Mouse (Mus musculus) left cerebral cortex, postnatal 4 days (tissue): ENCODE results near the gene Lrrc75b. TPM values are rescaled to one million over a fixed set of nuclear protein-coding genes. Genes with fewer than 3 reads are reported as not detected.

Experiments
- DNase-seq: peaks from one replicate; pipeline ENCODE4 v3.0.0-alpha.2; 2022
- intact Hi-C: fragments of 180-260 bp; cut with DNase I; formaldehyde crosslinking; loops from one replicate; pipeline ENCODE4 v1.15.1; 2025
- total RNA-seq, 2 experiments: library from RNA; stranded (reverse); gene quantifications; 2 replicates each; pipeline ENCODE4 v1.2.3; 2021

Gene Lrrc75b
- total RNA-seq: 10 to 100 TPM; 46.4 to 49.0 TPM

DNA sequence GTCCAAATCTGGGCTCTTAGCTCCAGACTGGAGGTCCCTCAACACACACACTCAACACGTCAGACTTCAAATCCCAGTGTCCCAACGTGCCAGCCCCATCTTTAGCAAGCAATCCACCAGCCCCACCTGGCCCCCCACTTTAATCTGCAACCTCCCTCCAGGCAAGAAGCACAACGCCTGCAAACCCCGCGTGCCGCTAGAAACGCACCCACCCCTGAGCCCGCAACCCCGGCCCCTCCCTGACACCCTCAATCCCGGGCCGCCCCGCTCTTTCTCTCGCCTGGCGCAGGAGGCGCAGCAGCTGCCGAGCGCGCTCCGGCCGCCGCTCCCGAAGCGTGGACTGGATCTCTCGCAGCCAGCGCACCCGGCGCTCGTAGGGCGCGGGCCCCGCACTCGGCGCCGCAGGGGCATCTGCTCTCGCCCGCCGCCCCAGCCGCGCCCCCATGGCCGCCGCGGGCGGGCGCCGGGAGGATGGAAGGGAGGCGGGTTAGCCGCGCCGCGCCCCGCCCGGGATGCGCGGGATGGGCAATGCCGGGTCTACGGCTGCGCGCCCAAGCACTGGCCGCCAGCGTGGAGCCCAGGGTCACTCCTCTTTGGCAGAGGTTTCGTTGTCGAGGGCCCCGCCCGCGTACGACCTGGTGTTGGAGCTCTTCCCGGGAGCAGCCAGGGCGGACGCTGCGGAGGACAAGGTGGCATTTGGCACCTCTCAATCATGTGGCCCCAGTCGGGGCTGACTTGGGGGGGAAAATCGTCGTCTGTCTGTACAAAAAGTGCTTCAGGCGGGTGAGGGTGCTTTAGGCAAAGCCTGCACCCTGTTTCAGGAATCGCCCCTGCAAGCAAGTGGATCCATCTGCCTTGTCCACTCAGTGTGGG is at the start of gene Lrrc75b:
Gene Lrrc75b (minus strand): TSS at position 655 of the 873 bp plus-strand sequence.
- peak; percentile 66 for DNase-seq
- intact Hi-C loops: no loop called here

DNA sequence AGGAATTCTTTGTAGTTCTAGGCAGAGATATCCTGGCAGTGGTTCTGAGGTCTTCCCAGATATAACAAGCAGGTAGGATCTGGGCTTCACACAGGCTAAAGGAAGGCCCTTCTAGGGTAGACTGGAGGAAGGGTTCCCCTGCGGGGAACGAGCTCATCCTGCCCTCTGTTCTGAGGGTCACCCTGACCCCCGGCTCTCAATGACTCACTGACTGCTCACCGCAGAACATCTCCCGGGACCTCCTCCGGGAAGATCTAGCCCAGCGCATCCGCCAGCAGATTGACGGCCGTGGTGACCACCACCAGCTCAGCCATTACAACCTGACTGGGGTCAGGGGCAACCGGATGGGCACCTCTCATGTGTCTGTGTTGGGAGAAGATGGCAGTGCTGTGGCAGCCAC is 48.8 kb upstream of the Lrrc75b start:
- intact Hi-C loops: no loop called here

DNA sequence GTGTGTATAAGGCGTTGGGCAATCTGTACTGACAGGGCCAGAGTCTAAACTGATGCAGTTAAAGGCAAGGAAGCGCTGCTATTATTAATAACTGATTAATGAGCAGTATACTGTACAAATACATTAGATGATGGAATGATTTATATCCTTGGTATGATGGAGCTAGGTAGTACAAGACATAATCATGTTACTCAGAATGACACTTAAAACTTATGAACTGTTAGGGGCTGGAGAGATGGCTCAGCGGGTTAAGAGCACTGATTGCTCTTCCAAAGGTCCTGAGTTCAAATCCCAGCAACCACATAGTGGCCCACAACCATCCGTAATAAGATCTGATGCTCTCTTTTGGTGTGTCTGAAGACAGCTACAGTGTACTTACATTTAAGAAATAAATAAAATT is 47.1 kb upstream of the Lrrc75b start:
- intact Hi-C loops: no loop called here
- no peak for DNase-seq

More for the DNA sequence above, 48.8 kb upstream of the Lrrc75b start:
- no peak for DNase-seq

DNA sequence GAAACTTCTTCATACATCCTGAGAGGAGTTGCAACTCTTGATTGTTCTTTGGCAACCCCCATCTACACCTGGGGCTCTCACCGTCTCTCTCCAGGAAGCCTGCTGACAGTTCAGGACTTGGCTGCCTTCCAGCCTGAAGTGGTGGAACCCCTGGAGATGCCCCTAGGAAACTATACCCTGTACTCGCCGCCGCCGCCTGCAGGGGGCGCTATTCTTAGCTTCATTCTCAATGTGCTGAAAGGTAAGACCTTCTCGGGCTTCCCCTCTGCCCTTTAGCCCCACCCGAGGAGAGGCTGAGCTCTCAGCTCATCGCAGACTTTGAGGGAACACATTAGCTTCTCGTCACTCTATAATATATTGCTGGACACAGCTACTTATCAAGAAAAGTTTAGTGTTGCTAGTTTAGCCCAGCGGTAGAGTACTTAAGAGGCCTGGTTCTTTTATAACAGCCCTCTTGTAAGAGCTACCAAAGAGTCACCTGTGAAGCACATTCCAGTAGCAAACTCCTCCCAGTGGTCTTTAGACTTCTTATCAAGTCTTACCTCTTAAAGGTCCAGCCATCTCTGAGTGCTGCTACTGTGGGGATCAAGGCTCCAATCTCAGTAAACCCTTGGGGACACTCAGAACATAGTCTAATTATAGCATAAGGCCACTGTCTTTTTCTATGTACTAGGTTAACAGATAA is 45.2 kb upstream of the Lrrc75b start:
- no peak for DNase-seq
- intact Hi-C loops: no loop called here

DNA sequence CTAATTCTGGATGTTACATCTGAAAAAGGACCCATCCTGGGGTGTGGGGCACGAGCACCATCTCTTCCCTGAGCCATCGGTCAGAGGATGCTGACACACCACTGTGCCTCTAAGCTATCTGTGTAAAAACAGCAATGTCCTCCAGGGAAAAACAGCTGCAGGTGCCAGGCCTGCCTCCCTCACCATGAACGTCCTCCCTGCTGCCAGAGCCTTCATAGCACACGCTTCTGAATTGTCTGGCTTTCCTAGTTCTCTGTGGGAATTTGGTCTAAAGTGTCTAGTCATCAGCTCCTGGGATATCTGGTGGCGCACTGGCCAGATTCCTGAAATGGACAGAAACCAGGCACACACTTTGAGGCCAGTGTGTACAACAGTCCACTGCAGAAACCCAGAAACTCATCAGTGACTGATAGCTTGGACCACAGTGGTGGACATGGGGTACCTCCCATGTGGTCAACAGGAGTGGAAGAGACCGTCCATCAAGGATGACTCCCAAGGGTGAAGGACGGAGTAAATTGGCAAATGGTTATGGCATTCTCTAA is 40.1 kb upstream of the Lrrc75b start:
- intact Hi-C loops: no loop called here
- no peak for DNase-seq

DNA sequence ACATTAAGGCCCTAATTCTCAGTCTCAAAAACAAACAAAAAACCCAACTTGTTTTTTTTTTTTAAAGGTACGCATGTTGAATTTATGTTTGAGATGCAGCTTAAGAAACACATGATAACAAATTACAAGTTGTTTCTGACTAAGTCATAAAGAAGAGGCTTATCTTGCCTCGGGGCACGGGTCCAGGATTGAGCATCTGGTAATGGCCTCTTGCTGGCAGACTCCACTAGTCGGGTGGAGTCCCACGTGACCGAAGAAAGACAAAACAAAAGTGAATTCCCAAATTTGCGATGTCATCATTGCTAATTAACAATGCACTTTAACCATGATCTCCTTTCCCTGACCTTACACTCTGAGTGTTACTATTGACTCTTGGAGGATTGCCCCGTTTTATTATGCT is 35.9 kb upstream of the Lrrc75b start:
- intact Hi-C loops: no loop called here
- peak; percentile 74 for DNase-seq

DNA sequence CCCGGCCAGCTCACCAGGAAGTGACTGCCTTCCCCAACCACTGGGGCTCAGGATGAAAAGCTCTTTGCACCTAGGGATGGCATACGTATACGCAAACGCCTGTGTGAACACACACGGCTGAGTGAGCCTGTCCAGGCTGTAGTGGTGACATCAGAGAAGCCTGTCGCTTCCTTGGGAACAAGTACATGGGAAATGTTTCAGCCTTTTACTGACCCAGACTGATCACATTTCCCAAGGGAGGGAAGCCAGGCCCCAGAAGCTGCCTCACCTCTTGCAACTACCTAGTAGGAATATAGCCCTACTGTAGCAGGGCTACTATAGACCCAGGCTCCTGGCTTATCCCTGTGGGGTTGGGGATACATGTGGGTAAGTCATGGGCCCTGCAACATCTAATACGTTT is 32.5 kb upstream of the Lrrc75b start:
- DNase-seq: no peak
- intact Hi-C loops: no loop called here

DNA sequence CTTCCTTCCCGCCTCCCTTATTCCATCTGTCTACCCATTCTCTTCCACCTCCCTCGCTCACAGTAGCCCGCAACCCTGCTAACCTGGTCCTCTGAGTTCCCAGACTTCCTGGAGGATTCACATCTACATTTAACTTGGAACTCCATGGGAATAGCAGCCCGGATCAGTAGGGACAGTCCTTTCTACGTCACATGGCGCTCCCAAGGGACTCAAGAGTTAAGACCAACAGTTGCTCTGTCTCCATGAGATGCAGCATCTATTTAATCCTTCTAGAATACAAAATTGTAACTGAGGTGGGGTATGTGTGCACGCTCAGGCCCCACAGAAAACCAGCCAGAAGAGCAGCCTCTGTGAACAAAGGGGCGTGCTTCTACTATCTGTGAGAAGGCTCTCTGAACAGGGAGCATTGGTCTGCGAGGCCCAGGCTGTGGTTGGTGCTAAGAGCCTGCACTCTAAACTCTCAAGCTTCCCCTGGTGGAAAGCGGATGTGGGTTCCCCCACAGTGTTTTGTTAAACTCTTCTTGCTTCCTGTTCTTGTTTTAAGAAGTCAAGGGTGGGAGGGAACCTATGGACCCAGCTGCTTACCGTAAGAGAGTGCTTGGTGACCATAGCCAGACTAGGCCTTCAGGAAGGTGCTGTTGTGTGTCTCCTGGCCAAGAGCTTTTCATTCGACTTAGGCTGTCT is 31.2 kb upstream of the Lrrc75b start:
- no peak for DNase-seq
- intact Hi-C loops: no loop called here

DNA sequence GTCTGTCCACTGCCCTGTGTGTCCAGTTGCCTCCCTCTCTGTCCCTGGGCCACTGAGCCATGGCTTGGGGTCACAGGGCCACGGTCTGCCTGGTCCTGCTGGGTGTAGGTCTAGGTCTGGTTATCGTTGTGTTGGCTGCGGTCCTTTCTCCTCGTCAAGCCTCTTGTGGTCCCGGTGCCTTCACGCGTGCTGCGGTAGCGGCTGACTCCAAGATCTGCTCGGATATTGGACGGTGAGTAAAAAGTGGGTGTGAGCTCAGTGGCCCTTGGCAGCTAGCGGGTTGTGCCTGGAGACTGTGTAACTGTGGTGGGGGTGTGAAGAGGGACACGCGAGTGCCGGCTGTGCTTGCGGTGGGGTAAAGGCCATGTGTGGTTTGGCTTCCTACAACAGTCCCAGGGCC is 29.5 kb upstream of the Lrrc75b start:
- intact Hi-C loops: loop anchor here (10.0 kb wide), 2 partner anchors 115 to 365 kb away; partner anchors contain the start of gene Gm5134
- no peak for DNase-seq

DNA sequence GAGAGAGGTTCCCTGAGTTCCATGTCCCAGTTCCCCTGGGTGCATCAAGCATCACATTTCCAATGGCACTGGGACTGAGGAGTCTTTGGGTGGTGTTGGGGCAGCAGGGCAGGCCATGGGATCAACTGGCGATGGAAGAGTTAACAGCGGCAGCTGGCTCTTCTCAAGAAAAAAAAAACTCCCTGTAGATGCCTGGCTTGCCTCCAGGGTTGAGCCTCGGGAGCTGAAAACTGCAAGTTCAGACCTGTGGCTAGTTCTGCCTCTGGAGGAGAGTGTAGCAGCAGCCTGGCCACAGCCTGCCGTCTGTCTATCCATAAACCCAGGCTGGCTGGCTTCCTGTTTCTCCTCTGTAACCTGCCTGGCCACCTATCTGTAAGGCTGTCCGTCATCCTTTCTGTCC is 29.0 kb upstream of the Lrrc75b start, which contains the start of gene Ggt5:
Gene Ggt5 (plus strand): TSS at position 212 of the 400 bp plus-strand sequence.
- intact Hi-C loops: loop anchor here (10.0 kb wide), 2 partner anchors 116 to 366 kb away; partner anchors contain the start of gene Gm5134
- peak; percentile 79 for DNase-seq

DNA sequence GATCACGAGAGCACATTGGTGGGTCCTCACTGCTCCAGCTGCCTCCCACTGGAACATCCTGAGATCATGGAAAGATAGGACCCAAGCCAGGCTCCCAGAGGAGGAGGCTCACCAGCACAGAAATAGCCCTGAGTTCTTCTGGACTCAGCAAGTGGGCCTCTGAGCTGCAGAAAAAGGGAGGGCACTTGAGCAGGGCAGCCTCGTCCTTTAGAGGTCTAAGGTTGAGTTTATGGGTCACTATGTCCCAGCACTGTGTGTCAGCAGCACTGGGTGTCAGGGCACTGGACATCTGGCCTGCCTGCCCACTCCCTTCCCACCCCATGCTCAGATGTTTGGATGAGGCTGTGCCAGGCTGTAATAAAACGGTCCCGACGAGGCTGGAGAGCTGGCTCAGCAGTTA is 28.2 kb upstream of the Lrrc75b start:
- DNase-seq: no peak
- intact Hi-C loops: loop anchor here (10.0 kb wide), 2 partner anchors 116 to 366 kb away; partner anchors contain the start of gene Gm5134

DNA sequence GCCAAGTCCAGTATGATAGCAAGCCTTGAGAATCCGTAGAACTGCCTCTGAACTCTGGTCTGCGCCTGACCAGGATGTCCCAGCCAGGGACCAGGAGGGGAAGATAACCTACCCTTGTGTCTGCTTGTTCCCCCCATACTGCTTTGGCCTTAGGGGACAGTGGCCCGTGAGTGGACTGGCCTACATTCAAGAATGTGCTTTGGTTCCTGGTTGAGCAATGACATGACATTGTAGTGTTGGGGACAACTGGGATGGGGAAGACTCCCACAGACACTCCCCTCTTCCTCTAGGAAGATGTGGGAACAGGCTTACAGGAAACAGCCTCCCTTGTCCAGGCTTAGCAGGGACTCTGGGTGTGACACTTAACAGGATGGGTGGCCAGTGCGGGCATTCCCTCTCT is 27.7 kb upstream of the Lrrc75b start:
- intact Hi-C loops: loop anchor here (10.0 kb wide), 2 partner anchors 117 to 367 kb away; partner anchors contain the start of gene Gm5134
- DNase-seq: no peak

DNA sequence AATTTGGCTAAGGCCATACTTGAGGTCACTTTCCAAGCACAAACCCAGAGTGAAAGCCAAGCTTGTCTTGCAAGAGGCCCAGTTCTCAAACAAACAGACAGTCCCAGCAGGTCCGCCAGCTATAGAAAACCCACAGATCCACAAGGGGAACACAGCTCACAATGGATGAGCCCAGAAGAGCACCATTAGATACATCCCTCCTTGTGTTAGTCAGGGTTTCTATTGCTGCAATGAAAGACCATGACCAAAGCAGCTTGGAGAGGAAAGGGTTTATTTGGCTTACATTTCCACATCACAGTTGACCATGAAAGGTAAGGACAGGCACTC is 26.4 kb upstream of the Lrrc75b start:
- DNase-seq: no peak
- intact Hi-C loops: loop anchor here (10.0 kb wide), 2 partner anchors 118 to 368 kb away; partner anchors contain the start of gene Gm5134

DNA sequence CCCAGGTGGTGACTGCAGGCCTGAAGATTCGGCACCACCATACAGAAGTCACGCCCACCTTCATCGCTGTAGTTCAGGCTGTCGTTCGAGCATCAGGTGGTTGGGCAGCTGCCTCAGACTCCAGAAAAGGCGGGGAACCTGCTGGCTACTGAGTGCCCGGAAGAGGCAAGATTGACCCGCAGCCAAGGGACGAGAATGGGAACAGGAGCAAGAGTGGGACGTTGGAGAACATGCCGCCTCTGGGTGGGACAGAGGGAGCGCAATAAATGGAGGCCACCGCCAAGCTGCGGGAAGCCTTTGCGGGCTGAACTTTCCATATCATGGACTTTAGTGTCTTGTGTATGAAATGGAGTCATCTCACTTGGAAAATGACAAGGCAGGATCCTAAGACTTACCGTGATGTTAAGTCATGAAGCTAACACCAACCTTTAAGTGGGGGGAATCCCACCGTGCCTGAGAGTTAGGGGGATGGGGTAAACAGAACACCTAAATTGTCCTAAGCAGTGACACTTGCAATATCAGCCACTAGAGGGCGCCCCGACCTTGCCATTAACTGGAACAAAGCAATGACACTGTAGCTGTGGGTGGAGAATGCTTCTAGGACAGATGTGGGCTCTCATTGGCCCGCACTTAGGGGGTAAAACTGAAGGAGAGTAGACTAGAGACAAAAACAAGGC is 25.9 kb upstream of the Lrrc75b start:
- intact Hi-C loops: loop anchor here (10.0 kb wide), 2 partner anchors 119 to 369 kb away; partner anchors contain the start of gene Gm5134
- DNase-seq: peak; percentile 91

DNA sequence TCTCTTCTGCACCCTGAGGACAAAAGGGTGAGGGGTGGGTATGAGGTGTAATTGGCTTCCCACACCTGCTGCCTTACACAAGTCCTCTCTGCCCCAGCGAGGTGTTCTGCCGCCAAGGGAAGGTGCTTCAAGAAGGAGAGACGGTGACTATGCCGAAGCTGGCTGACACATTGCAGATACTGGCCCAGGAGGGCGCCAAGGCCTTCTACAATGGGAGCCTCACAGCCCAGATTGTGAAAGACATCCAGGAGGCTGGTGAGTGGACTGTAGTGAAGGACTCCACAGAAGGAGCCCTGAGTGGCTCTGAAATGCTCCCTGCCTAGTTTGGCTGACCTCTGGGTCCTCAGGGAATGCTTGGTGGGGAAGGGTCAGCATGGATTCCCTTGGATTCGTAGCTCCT is 19.0 kb upstream of the Lrrc75b start:
- DNase-seq: no peak
- intact Hi-C loops: no loop called here

DNA sequence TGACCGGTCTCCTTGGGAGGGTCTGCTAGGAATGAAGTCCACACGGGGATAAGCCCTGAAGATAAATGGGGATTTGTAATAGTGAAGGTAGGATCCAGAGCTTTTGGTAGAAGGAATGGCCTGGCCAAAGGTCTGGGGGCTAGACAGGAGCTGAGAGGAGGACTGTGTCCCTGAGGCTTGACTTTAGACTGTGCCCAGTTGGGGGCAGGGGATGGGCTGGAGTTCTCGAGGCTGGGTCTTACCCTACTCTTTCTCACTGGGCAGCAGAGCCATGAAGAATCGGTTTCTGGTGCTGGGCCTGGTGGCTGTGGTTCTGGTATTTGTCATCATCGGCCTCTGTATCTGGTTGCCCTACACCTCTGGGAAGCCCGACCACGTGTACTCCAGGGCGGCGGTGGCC is 13.8 kb upstream of the Lrrc75b start:
- intact Hi-C loops: no loop called here
- DNase-seq: no peak

DNA sequence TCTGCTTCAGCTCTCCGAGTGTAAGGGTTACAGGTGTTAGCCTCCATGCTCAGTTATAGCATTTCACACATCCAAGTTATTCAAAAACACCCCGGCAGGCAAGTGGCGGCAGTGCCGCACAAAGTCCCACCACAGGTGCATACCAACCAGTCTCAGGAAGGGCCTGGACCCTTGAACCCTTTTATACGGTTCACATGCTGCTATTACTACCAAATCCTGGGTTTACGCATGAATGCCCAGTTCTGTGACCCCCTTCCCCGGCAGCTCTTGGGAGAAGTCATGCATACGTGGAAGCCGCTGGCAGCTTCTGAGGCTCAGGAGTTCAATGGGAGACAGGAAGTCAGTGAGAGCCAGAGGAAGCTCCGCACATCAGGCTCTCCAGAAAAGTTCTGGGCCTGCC is 13.1 kb upstream of the Lrrc75b start:
- intact Hi-C loops: no loop called here
- DNase-seq: no peak

DNA sequence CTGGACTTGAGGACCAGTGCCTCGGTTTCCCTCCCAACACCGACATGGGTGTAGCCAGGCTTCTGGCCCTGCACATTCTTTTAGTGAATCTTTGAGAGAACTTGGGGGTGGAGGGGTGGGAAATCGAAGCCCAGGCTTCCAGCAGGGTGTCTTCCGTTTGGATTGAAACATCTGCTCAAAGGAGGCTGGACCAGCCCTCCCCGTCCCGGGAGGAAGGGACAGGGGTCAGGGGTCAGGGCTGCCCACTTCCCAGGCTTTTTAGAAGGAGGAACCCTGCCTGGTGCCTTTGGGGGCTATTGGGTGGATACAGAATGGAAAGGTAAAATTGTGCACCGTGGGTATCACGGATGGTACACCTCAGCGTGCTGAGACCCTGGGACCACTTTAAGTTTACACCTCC is 11.8 kb upstream of the Lrrc75b start:
- DNase-seq: no peak

DNA sequence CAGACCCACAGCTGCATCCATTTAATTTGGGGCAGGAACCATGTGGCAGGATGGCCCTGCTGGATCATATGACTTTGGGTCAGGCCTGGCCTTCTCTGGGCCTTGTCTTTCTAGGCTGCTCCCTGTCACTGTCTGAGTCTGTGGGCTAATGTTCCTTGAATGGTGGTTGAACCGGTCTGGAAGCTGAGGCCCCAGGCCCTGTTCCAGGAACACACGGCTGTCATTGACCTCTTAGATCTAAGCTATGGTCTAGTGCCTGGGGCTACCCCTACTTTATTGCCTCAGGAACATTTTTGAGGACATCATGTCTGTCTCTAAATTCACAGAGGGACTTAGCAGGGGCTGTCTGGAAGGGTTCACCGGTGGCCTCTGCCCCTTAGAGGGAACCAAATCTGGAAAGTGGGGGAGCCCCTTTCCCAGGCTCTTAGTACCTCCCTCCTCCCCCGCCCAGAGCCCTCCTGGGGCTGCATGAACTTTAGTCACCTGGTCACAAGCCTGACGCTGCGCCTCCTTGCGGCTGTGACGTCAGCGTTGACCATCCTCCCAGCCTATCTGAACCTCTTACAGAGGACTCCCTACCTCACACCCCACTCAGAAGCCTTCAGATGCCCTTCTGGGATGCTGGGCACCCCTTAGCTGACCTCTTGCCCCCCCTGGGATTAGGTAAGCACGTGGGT is 11.0 kb upstream of the Lrrc75b start:
- no peak for DNase-seq
- intact Hi-C loops: no loop called here

More for the DNA sequence above, 11.8 kb upstream of the Lrrc75b start:
- intact Hi-C loops: no loop called here

DNA sequence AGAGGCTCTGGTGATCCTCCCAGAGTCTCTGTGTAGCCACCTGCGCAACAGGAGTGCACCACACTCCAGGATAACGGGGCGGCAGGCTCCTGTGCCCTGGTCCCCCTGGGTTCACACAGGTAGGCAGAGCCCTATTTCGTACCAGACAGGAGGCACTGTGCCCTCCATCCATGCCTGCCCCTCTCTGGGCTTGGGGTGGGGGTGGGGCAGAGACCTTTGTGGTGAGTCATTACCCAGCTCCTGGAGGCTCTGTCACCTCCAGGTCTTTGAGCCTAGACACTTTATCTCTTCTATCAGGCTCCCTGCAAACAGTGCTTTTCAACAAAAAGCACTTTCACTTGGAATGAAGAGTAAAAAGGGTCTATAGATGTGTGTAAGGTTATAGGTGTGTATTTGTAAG is 8.7 kb upstream of the Lrrc75b start:
- intact Hi-C loops: no loop called here
- no peak for DNase-seq
